Mouse (Mus musculus): ENCODE measurements at regions not wholly inside any gene's neighbourhood (a gene's known extent, or its start where the extent isn't known, plus 50 kb on each side); places are given as distances from the start of the nearest gene placed in this dataset.
"Not testable (repeated sequence)": the region's sequence is repeated elsewhere in the genome, so short reads cannot be mapped to it uniquely, and the experiment has no call there.

- no peak for DNase-seq (ENCODE audit: low read depth, low spot score)
These were observed 687.0 kb downstream of the Tpm3-rs7 start for GRCm38 (mm10) chr14:114001377-114001776.

GRCm38 (mm10) chr14:114002420-114002819, 688.0 kb downstream of the Tpm3-rs7 start:
- DNase-seq (ENCODE audit: low read depth, low spot score), result peak; percentile 63

DNA sequence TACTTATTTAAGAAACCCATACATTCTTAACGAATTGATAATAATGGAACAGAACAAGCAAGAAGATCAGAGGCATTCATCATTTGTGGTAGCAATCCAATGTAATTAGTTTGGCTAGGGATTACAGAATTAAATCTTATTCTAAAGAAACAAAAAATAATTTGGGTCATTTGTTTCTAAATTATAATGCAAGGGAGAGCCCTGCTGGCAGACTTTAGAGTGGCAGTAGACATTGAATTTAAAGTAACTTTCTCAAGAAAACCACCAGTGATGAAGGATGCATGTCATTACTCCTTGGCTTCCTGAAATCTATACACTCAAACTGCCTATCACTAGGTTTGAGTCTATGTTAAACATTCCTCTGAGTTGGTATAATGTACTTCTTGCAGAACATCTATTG, 722.7 kb downstream of the Tpm3-rs7 start:
- no peak for DNase-seq (ENCODE audit: low read depth, low spot score)

- no peak for DNase-seq (ENCODE audit: low read depth, low spot score)
These were observed 724.4 kb downstream of the Tpm3-rs7 start for GRCm38 (mm10) chr14:114038611-114039312.

GRCm38 (mm10) chr14:114053558-114054235, 739.3 kb downstream of the Tpm3-rs7 start:
- DNase-seq (ENCODE audit: low read depth, low spot score), result no peak

- DNase-seq (ENCODE audit: low read depth, low spot score), result no peak
These were observed 746.9 kb downstream of the Tpm3-rs7 start for GRCm38 (mm10) chr14:114061347-114061746.

DNA sequence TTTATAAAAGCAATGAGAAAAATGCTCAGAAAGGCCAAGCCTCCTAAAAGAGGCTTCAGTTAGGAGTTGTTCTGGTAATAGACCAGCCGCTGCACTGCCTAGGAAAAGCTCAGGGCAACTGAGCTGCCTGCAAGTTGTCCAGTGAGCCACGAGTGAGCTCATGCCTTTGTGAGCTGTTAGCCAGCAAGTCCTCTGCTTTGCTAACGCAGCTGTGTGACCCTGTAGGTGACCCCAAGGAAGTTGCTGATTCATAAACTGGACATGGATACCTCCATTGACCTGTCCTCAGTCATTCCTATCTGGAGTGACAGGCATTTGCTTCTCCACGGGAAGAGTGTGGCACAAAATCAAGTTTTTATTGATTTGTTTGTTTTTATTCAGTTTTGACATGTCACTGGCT, 748.2 kb downstream of the Tpm3-rs7 start:
- no peak for DNase-seq (ENCODE audit: low read depth, low spot score)

- DNase-seq (ENCODE audit: low read depth, low spot score), result no peak
These were observed 758.8 kb downstream of the Tpm3-rs7 start for GRCm38 (mm10) chr14:114073236-114073635.

GRCm38 (mm10) chr14:114074011-114074410, 759.6 kb downstream of the Tpm3-rs7 start:
- DNase-seq (ENCODE audit: low read depth, low spot score), result no peak

- DNase-seq (ENCODE audit: low read depth, low spot score), result no peak
These were observed 792.4 kb downstream of the Tpm3-rs7 start for GRCm38 (mm10) chr14:114106786-114107185.

- DNase-seq (ENCODE audit: low read depth, low spot score), result no peak
These were observed 814.1 kb downstream of the Tpm3-rs7 start for GRCm38 (mm10) chr14:114128491-114128890.

DNA sequence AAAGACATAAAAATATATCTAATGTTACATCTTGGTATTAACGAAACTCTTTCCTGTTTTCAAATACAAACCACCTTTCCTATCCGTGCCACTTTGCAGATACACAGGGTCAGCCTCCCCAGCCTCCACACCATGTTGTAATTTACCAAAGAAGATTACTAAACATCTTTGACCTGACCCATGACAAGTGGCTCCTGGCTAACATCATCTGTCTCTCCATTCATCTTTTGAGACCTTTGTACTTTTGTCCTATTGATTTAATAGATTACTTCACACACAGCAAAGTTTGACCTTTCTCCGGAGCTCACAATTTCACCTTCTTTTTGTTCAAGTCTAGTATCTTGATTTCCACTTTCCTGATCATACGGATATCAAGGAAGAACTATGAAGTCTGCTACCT, 851.6 kb downstream of the Tpm3-rs7 start:
- DNase-seq (ENCODE audit: low read depth, low spot score), result no peak

DNA sequence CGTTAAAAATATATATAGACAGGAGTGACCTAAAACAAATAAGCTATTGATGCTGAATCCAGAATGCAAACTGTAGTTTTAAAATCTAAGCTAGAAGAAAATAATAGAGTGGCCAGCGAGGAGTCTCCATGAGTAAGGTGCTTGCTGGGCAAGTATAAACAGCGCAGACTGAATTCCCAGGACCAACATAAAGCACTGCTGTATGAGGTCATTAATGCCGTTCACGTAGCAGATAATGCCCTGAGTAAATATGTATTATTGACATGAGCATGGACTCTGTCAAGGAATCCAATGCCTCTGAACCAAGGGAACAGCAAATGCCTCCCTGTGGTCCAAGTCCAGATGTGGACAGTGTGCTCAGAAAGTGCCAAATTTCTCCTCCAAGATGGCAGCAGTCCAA, 876.4 kb upstream of the Gpc5 start:
- no peak for DNase-seq (ENCODE audit: low read depth, low spot score)

DNA sequence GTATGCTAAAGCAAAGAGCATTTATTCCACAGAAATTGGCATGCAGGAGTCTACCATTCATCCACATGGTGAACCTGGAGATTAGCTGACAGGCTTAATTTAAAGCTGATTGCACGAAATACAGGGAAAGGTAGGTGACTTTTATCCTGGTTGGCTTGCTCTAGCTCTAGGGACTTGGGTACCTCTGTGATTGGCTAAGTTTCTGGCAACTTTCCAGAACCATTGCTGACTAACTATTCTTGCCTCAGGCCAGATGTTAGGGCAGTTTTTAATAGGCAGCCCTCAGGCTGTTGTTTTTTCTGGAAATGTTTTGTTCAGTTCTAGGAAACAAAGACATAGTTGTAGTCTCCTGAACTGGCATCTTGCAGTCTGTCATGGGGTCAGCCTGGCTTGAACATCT, 871.1 kb upstream of the Gpc5 start:
- no peak for DNase-seq (ENCODE audit: low read depth, low spot score)

- no peak for DNase-seq (ENCODE audit: low read depth, low spot score)
These were observed 861.3 kb upstream of the Gpc5 start for GRCm38 (mm10) chr14:114230711-114231110.

DNA sequence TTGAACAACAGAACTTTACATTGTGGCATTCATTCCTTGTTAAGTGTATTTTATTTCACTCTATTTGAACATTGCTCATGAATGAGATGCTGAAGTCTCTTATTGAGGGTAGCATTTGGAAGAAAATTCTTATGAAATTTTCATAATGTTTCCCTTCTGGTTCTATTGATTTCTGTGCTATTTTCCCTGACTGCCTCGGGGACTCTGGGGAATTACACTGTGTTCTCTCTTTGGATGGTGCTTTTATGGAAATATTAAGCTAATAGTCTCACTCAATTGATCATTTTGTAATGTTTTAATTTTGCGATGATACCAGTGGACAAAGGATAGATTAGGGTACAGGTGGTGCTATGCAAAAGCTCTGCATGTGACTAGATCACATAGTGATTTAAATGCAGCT, 837.0 kb upstream of the Gpc5 start:
- no peak for DNase-seq (ENCODE audit: low read depth, low spot score)

GRCm38 (mm10) chr14:114261657-114262056, 830.4 kb upstream of the Gpc5 start:
- DNase-seq (ENCODE audit: low read depth, low spot score), result peak; percentile 52

DNA sequence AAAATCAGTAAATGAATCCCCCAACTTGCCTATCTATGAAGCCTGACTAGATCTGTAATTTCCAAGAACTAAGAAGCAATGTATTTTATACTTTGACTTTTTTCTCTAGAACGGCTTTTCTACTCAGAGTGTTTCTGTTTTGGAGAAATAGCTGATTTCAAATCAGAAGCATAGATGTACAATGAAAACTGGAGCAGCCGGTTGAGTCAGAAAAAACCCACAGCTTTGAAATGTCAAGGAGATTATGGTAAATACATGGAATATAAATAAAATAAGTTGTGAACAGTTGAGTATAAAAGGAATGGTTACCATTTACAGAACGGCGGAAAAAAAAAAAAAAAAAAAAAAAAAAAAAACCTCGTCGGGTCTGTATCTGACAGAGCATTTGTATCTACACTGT, 791.4 kb upstream of the Gpc5 start:
- peak; percentile 59 for DNase-seq (ENCODE audit: low read depth, low spot score)

GRCm38 (mm10) chr14:114307479-114307878, 784.5 kb upstream of the Gpc5 start:
- DNase-seq (ENCODE audit: low read depth, low spot score), result peak; percentile 22

- DNase-seq (ENCODE audit: low read depth, low spot score), result no peak
These were observed 759.4 kb upstream of the Gpc5 start for GRCm38 (mm10) chr14:114332662-114333061.

DNA sequence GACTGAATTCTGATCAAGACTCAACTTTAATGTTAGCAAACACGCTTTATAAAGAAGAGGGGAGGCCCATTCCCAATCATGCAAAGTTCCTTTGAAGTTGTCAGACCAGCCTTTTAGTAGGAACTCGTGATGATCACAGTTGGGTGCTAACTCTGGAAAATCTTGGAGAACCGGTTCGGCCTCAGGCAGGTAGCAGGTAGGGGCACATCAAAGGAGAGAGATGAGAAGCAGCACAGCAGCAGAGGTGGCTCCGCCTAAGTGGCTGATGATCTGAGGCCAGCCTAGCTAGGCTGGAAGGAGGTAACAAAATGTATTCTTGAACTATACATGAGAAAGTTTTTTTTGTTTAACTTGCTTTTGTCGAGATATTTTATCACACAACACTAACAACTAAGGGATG, 742.7 kb upstream of the Gpc5 start:
- no peak for DNase-seq (ENCODE audit: low read depth, low spot score)

DNA sequence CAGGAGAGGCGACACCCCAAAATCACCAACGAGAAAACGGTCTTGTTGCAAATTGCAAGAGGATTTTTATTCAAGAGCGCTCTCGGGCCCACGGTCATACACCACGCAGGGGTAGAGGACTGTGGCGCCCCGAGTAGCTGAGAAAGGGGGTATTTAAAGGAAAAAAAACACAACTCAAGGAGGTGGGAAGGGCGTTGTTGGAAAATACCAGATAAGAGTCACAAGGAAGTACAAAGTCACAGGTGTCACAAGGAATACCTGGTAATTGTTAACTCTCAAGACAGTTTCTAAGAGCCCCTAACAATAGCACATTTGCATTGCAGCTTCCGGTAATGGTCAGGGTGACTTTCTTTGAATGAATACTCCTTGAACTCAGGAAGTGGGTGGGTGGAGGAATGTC, 742.2 kb upstream of the Gpc5 start:
- not testable (repeated sequence) for DNase-seq (ENCODE audit: low read depth, low spot score)

GRCm38 (mm10) chr14:114352307-114352706, 739.7 kb upstream of the Gpc5 start:
- DNase-seq (ENCODE audit: low read depth, low spot score), result no peak
